Mouse (Mus musculus): ENCODE measurements around the gene Sytl2.

The Sytl2 gene

DNA sequence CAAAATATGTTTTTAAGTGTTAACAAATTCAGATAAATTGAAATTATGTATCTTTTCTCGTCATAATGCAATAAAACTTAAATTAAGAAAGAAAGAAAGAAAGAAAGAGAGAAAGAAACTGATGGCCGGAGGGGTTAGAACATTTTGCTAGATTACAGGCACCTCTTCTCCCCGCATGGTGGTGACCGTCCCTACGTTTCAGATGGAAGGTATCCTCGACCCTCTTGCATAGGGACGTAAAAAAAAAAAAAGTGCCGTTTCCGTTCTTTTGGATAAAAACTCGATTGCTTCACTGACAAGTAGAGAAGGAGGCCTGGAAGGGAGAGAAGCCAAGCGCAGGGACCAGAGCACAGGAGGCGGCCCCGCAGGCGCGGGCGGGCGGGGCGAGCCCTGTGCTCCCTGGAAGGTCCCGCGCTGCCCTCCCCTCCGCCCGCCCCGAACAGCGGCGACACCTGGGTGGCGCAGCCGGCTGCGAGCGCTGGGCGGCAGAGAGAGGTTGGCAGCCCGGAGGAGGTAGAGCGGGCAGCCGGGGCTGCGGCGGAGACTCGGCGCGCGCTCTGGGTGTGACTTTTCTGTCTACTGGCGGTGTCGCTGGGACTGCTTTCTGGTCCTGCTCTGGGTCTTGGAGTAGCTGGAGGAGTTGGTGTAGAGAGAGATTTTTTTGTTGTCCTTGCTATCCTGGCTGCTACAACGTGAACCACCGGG, at the start of gene Sytl2:
Sytl2 (plus strand) TSS at position 311 of the 705 bp plus-strand sequence.
- peak within 1 kb of the TSS; percentile 80 for H3K4me3 ChIP-seq (replicated peaks; ENCODE audit: low read length)
- H3K27me3 ChIP-seq (ENCODE audit: insufficient read depth, low read length), result peaks cover 44% of the 10 kb centered on the region
- peaks cover 8% of the 10 kb centered on the region for H3K9me3 ChIP-seq (ENCODE audit: low read length)
- TF ChIP-seq CTCF (conservative IDR thresholded peaks at IDR 0.05; ENCODE audit: low read length), result no peak
- peaks cover 6% of the 10 kb centered on the region; the same call in 1 of the 2 replicates for H3K4me1 ChIP-seq (replicated peaks; ENCODE audit: low read depth, low read length)
- no peaks in the 10 kb centered on the region for H3K36me3 ChIP-seq (ENCODE audit: insufficient read depth, low read length)

DNA sequence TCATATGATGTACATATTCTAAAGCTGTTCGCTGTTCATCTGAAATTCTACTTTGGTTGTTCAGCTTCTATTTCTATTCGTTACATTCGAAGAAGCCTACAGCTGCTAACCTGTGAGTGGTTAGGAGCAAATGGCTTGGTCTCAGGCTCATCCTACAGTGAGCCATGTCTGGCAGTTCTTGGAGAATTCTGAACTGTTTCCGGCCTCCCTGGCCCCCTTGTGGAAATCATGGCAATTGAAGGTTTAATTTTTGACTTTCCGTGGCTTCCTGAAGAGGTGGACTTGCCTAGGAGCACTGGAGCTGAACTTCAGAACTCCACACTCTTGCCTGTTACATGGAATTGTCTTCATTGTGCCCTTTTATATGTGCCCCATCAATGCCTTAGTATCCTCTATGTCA, 49.1 kb upstream of the Sytl2 start:
- H3K27me3 ChIP-seq (ENCODE audit: insufficient read depth, low read length), result no peaks in the 10 kb centered on the region
- H3K4me3 ChIP-seq (replicated peaks; ENCODE audit: low read length), result no peak overlapping the region
- no peaks in the 10 kb centered on the region for H3K4me1 ChIP-seq (replicated peaks; ENCODE audit: low read depth, low read length)
- peaks cover 4% of the 10 kb centered on the region; the same call in 1 of the 2 replicates for H3K9me3 ChIP-seq (ENCODE audit: low read length)
- TF ChIP-seq POU5F1 (IDR thresholded peaks at IDR 0.05; ENCODE audit: borderline replicate concordance, low read length) (no peak), NANOG (IDR thresholded peaks at IDR 0.05; ENCODE audit: borderline replicate concordance, low read length) (no peak), CTCF (conservative IDR thresholded peaks at IDR 0.05; ENCODE audit: low read length) (peak; percentile 32)
- H3K36me3 ChIP-seq (ENCODE audit: insufficient read depth, low read length), result no peaks in the 10 kb centered on the region

DNA sequence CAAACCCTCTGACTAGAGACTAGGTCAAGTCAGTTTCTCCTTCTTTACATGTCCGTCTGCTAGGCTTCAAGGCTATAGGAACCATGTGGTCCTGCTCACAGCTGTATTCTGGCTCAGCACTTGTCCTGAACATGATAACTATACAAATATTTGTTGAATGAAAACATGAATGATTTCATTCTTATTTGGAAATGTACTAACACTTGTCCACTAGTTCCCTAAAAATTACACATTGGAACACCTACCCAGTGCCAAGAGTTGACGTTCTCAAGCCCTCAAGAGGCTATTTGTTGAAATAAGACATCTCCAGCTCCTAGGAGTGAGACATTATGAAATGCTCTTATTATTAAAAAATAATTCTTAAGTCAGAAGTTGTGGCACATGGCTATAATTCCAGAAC, 43.4 kb upstream of the Sytl2 start:
- TF ChIP-seq POU5F1 (IDR thresholded peaks at IDR 0.05; ENCODE audit: borderline replicate concordance, low read length) (no peak), NANOG (IDR thresholded peaks at IDR 0.05; ENCODE audit: borderline replicate concordance, low read length) (no peak), CTCF (conservative IDR thresholded peaks at IDR 0.05; ENCODE audit: low read length) (no peak)
- Histone ChIP-seq H3K4me1 (replicated peaks; ENCODE audit: low read depth, low read length) (peaks cover 11% of the 10 kb centered on the region), H3K36me3 (ENCODE audit: insufficient read depth, low read length) (no peaks in the 10 kb centered on the region), H3K4me3 (replicated peaks; ENCODE audit: low read length) (no peak overlapping the region), H3K9me3 (ENCODE audit: low read length) (no peaks in the 10 kb centered on the region), H3K27me3 (ENCODE audit: insufficient read depth, low read length) (no peaks in the 10 kb centered on the region)

DNA sequence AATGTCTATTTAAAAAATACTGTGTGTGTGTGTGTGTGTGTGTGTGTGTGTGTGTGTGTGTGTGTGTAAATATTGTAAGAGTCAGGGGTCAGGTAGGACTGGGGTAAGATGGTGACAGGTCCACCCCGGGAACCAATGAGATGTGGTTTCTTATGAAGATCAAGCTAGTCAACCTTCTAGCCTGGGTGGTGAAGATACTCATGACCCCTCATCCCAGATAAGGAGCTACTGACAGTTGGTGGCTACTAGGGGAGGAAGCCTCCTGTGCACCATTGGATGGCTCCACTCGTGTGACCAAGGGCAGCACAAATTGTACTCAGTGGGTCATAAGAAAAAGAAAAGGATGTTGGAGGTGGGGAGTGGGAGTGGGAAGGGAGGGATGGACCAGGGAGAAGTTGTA, 42.2 kb upstream of the Sytl2 start:
- no peak overlapping the region for H3K4me3 ChIP-seq (replicated peaks; ENCODE audit: low read length)
- TF ChIP-seq NANOG (IDR thresholded peaks at IDR 0.05; ENCODE audit: borderline replicate concordance, low read length), result no peak
- no peak for TF ChIP-seq CTCF (conservative IDR thresholded peaks at IDR 0.05; ENCODE audit: low read length)
- no peak for TF ChIP-seq POU5F1 (IDR thresholded peaks at IDR 0.05; ENCODE audit: borderline replicate concordance, low read length)
- peaks cover 11% of the 10 kb centered on the region for H3K4me1 ChIP-seq (replicated peaks; ENCODE audit: low read depth, low read length)

DNA sequence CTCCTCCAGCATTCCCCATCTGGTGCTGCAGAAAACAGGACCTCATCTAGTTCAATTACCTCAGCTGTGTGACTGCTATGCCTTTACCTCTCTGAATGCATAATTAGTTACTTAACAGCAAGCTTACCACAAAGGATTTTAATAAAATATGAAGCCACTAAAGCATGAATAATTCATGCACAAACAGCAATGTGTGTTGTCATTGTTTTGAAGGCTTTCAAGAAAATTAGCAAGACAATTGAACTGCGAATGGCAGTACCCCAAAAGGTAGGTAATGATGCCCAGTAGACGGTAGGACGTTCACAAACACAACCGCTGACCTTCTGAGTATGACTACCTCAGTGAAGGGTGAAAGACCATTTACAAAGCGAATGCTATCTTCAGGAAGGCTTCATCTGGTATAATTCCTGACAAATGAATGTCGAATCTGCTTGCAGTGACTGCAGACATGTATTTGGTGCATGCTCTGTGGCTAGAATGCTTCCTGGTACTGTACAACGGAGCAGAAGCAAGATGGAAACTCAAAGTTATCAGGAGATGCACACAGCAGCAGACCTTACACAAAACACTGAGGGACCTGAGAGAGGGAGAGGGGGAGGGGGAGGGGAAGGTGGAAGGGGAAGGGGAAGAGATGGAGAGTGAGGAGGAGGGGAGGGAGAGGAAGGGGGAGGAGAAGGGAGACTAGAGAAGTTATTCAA, 40.0 kb upstream of the Sytl2 start:
- Histone ChIP-seq H3K4me1 (replicated peaks; ENCODE audit: low read depth, low read length) (peaks cover 18% of the 10 kb centered on the region), H3K36me3 (ENCODE audit: insufficient read depth, low read length) (no peaks in the 10 kb centered on the region), H3K4me3 (replicated peaks; ENCODE audit: low read length) (no peak overlapping the region), H3K27me3 (ENCODE audit: insufficient read depth, low read length) (no peaks in the 10 kb centered on the region), H3K9me3 (ENCODE audit: low read length) (no peaks in the 10 kb centered on the region)
- no peak for TF ChIP-seq CTCF (conservative IDR thresholded peaks at IDR 0.05; ENCODE audit: low read length)

More for the DNA sequence above, 42.2 kb upstream of the Sytl2 start:
- H3K9me3 ChIP-seq (ENCODE audit: low read length), result no peaks in the 10 kb centered on the region
- no peaks in the 10 kb centered on the region for H3K27me3 ChIP-seq (ENCODE audit: insufficient read depth, low read length)
- no peaks in the 10 kb centered on the region for H3K36me3 ChIP-seq (ENCODE audit: insufficient read depth, low read length)

DNA sequence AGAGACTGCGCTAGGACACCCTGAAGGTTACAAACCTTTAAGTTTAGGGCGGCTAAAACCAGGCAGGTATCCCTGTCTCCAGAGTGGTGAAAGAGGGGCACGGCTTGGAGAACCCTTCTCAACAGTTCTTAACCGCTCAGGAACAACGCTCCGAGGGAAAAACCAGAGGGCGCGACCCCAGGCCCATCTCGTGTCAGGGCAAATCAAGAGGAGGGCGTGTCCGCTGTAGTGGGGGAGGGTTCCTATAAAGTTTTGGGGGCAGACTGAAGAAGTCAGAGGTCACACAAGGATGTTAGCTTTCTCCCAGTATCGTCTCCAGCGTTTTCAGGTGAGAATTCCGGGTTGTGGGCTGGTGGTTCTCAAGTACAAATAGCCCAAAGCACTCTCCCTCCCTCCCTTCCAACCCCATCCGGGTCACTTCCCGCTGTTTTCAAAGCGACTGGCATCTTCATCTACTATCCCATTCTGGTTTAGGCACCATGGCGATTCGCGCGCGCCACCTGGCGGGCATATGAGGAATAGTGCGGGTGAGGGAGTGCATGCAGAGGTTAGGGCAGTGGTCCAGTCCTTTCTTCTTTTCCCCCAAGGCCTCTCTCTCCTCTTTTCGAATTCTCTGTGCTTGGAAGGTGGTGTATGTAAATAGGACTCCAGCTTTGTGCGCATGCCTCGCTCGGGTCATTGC, 36.6 kb upstream of the Sytl2 start, which contains the start of gene Ccdc83:
Ccdc83 (minus strand) TSS at position 489 of the 682 bp plus-strand sequence.
- H3K9me3 ChIP-seq (ENCODE audit: low read length), result no peaks in the 10 kb centered on the region
- H3K36me3 ChIP-seq (ENCODE audit: insufficient read depth, low read length), result no peaks in the 10 kb centered on the region
- no peaks in the 10 kb centered on the region for H3K27me3 ChIP-seq (ENCODE audit: insufficient read depth, low read length)
- peaks cover 18% of the 10 kb centered on the region for H3K4me1 ChIP-seq (replicated peaks; ENCODE audit: low read depth, low read length)
- H3K4me3 ChIP-seq (replicated peaks; ENCODE audit: low read length), result peak within 1 kb of the TSS; percentile 58
- peak; percentile 86 for TF ChIP-seq CTCF (conservative IDR thresholded peaks at IDR 0.05; ENCODE audit: low read length)
- no peak for TF ChIP-seq POU5F1 (IDR thresholded peaks at IDR 0.05; ENCODE audit: borderline replicate concordance, low read length)
- TF ChIP-seq NANOG (IDR thresholded peaks at IDR 0.05; ENCODE audit: borderline replicate concordance, low read length), result no peak

DNA sequence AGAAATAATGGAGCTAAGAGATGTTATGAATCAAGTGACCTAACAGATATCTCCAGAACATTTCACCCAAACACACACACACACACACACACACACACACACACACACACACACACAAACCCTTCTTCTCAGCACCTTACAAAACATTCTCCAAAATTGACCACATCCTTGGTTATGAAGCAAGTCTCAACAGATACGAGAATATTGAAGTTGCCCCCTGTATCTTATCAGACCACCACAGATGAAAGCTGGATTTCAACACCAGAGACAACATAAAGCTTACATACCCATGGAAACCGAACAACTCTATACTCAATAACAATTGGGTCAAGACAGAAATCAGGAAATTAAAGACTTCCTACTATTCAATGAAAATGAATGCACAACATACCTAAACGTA, 31.9 kb upstream of the Sytl2 start:
- Histone ChIP-seq H3K36me3 (ENCODE audit: insufficient read depth, low read length) (no peaks in the 10 kb centered on the region), H3K4me3 (replicated peaks; ENCODE audit: low read length) (no peak overlapping the region), H3K4me1 (replicated peaks; ENCODE audit: low read depth, low read length) (peaks cover 5% of the 10 kb centered on the region), H3K27me3 (ENCODE audit: insufficient read depth, low read length) (peaks cover 2% of the 10 kb centered on the region), H3K9me3 (ENCODE audit: low read length) (no peaks in the 10 kb centered on the region)
- TF ChIP-seq CTCF (conservative IDR thresholded peaks at IDR 0.05; ENCODE audit: low read length) (no peak), POU5F1 (IDR thresholded peaks at IDR 0.05; ENCODE audit: borderline replicate concordance, low read length) (no peak), NANOG (IDR thresholded peaks at IDR 0.05; ENCODE audit: borderline replicate concordance, low read length) (no peak)

DNA sequence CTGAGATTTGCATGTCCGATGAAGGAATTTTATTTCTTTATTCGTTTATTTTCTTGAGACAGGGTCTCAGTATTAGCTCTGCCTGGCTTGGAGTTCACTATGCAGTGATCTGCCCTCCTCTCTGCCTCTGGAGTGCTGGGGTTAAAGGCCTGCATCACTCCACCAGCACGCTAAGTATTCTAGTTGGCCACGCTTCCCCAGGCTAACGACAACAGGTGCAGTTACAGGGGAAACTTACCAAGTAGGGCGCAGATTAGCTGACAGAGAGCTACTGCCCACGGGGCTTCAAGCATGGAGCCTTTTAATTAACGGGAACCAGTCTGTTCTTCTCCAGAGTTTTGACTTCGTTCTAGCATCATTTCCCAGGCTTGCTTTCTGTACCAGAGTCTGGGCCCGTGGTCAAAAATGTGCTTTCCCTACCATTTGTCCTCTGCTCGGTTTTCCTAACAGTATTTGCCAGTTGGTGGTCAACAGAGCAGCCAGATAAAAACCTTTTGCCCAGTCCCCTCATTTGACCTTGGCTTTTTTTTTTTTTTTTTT, 27.4 kb upstream of the Sytl2 start:
- Histone ChIP-seq H3K4me3 (replicated peaks; ENCODE audit: low read length) (no peak overlapping the region), H3K9me3 (ENCODE audit: low read length) (no peaks in the 10 kb centered on the region), H3K4me1 (replicated peaks; ENCODE audit: low read depth, low read length) (no peaks in the 10 kb centered on the region), H3K36me3 (ENCODE audit: insufficient read depth, low read length) (no peaks in the 10 kb centered on the region), H3K27me3 (ENCODE audit: insufficient read depth, low read length) (peaks cover 2% of the 10 kb centered on the region)
- TF ChIP-seq CTCF (conservative IDR thresholded peaks at IDR 0.05; ENCODE audit: low read length) (no peak), POU5F1 (IDR thresholded peaks at IDR 0.05; ENCODE audit: borderline replicate concordance, low read length) (no peak), NANOG (IDR thresholded peaks at IDR 0.05; ENCODE audit: borderline replicate concordance, low read length) (no peak)
